Mouse (Mus musculus) hindbrain, embryonic 16.5 days (tissue): ENCODE data around the gene Ccna1. TPM values are rescaled to one million over a fixed set of nuclear protein-coding genes. Genes with fewer than 3 reads are reported as not detected.

Source experiments
- ATAC-seq: fragments of 200-750 bp; cut with Nextera tagmentation; 2 replicates; pipeline ENCODE4 v1.8.0; 2017; ENCODE audit warnings: moderate TSS enrichment, moderate library complexity
- H3K27ac ChIP-seq: fragments of 300-500 bp; sonication (generic); 2 replicates; pipeline ENCODE4 v1.5.1; 2014; ENCODE audit warnings: low read depth, mild to moderate bottlenecking, control low read depth, low read length, moderate library complexity
- H3K27me3 ChIP-seq: fragments of 300-500 bp; sonication (generic); replicated peaks from 2 replicates; pipeline ENCODE4 v1.6.1; 2014; ENCODE audit warnings: low read length; ENCODE audit not compliant: control insufficient read depth, insufficient read depth
- H3K36me3 ChIP-seq: fragments of 300-500 bp; sonication (generic); 2 replicates; pipeline ENCODE4 v1.6.1; 2014; ENCODE audit warnings: mild to moderate bottlenecking, low read length, moderate library complexity, mixed read lengths; ENCODE audit not compliant: control insufficient read depth, insufficient read depth
- H3K4me1 ChIP-seq: fragments of 300-500 bp; sonication (generic); 2 replicates; pipeline ENCODE4 v1.6.1; 2014; ENCODE audit warnings: low read depth, low read length; ENCODE audit not compliant: control insufficient read depth, insufficient read depth
- H3K4me2 ChIP-seq: fragments of 300-500 bp; sonication (generic); 2 replicates; pipeline ENCODE4 v1.6.1; 2014; ENCODE audit warnings: mild to moderate bottlenecking, low read length, control low read depth, moderate library complexity
- H3K4me3 ChIP-seq: fragments of 300-500 bp; sonication (generic); 2 replicates; pipeline ENCODE4 v1.5.1; 2014; ENCODE audit warnings: mild to moderate bottlenecking, low read length, control low read depth, moderate library complexity
- H3K9ac ChIP-seq: fragments of 300-500 bp; sonication (generic); 2 replicates; pipeline ENCODE4 v1.6.1; 2014; ENCODE audit warnings: low read depth, mild to moderate bottlenecking, control low read depth, low read length, moderate library complexity
- H3K9me3 ChIP-seq: fragments of 300-500 bp; sonication (generic); 2 replicates; pipeline ENCODE4 v1.6.1; 2014; ENCODE audit warnings: mild to moderate bottlenecking, low read length, moderate library complexity; ENCODE audit not compliant: control insufficient read depth
- WGBS: fragments of 180-500 bp; shearing (Covaris S2); extraction: QIAGEN DNeasy Blood & Tissue Kit; methylation state at CpG from one replicate; pipeline ENCODE4 v1.1.7; 2014; 5-methylcytosine and 5-hydroxymethylcytosine counted together
- polyA plus RNA-seq: library from polyadenylated mRNA; unstranded; fragments of >200 nt; fragmentation: Nextera tagmentation; extraction: Ambion mirVana; gene quantifications from 2 replicates; pipeline ENCODE4 v1.2.1, GENCODE M21; 2015

Ccna1 gene
- 1.1 and 1.4 TPM in 2 replicates for polyA plus RNA-seq

DNA sequence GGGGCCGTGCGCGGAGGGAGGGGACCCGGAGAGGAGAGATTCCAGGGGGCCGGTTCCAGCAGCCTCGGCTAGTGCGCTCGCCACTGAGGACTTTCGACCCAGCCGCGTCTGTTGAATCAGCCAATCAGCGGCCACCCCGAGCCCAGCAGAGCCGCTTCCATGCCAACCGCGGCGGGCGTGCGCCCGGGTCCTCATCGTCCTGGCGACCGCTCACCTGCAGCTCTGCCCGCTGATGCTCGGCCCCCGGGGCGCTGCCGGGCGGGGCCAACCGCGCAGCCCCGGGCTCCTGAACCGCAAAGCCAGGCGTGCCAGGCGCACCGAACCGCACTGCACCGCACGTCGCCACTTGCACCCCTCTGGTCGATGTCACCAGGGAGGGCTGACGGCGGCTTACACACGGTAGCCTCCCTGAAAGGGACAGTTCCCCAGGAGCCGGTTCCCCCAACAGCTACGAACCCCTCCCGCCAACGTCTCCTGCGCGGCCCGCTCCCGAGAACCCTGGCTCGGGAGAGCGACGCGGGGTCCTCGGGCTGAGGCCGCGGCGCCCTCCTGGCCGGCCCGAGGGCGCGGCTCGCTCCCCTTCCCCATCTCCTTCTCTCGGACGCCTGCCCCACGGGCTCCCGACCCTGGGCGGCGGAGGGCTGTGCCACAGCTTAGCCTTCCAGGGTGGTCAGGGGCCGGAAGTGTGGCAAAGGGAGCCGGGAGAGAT, at the start of gene Ccna1:
Ccna1 (minus strand) TSS at position 464 of the 709 bp plus-strand sequence.
- Histone ChIP-seq H3K4me2 (peak within 1 kb of the TSS; percentile 99), H3K27ac (no peak within 1 kb of the TSS), H3K9ac (peak within 1 kb of the TSS; percentile 77), H3K9me3 (no peaks in the 10 kb centered on the region), H3K27me3 (peaks cover 10% of the 10 kb centered on the region), H3K36me3 (no peaks in the 10 kb centered on the region), H3K4me3 (peak within 1 kb of the TSS; percentile 73), H3K4me1 (peaks cover 10% of the 10 kb centered on the region)
- peak; percentile 96 for ATAC-seq
- under 1% methylated on average over 53 of the region's 73 CpGs for WGBS

DNA sequence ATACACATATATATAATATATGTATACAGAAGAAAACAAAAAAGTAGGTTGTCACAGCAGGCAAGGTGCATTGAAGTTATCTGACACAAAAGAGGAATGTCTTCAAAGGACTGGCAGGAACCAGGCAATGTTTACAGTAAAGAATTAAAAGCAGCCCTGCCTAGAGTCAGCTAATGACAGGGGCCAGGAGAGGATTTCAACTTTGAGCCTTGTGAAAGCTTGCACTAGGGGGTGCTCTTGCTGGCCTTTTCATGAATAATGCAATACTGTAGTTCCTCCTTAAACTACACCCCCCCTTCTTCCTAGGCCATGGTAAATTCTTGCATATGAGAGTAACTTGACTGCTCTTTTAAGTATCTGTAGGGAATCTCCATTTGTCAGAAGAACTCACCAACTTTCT, 45.8 kb upstream of the Ccna1 start:
- no peak for ATAC-seq
- H3K9ac ChIP-seq = no peak overlapping the region
- no peaks in the 10 kb centered on the region for H3K9me3 ChIP-seq
- H3K4me2 ChIP-seq = no peak overlapping the region
- H3K4me1 ChIP-seq = peaks cover 4% of the 10 kb centered on the region
- H3K27ac ChIP-seq = no peak overlapping the region
- no peak overlapping the region for H3K4me3 ChIP-seq
- no peaks in the 10 kb centered on the region for H3K36me3 ChIP-seq
- H3K27me3 ChIP-seq = no peaks in the 10 kb centered on the region

DNA sequence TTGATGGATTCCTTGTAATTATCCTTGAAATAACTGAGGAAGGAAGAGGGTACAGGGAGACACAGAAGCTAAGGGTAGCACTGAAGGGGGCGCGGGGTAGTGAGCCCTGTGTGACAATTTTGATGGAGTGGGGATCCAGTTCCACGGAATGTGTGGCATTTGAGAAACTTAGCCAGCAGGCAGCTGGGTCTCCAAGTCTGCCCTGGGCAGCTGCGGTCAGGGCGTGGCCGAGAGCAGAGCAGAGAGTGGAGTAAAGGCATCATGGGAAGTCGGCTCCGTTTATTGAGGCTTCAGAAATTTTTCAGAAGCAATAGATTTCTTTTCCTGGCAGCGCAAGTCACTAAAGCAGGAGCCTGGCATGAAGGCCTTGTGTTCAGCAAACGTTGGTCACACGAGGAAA, 43.7 kb upstream of the Ccna1 start:
- peaks cover 5% of the 10 kb centered on the region for H3K4me1 ChIP-seq
- H3K27ac ChIP-seq = no peak overlapping the region
- no peak overlapping the region for H3K4me2 ChIP-seq

DNA sequence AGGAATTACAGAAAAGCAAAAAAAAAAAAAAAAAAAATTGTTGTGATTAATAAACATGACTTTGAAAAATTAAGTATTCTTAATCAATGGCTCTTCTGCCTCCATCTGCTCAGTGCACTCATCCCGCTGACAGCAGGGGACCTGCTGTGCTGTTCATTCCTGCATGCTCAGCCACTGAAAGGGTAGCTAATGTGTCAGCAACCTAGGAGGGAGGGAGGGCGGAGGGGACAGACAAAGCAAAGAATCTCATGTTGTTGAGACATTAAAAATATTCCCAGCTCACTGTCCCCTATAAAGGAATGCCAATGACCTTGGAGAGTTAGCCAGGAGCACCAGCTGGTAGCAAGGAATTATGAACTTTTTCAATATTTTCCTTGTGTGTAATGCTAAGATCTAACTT, 42.7 kb upstream of the Ccna1 start:
- no peaks in the 10 kb centered on the region for H3K36me3 ChIP-seq
- peak; percentile 86 for ATAC-seq
- 23% methylated on average over 2 of the region's 2 CpGs for WGBS

More for the DNA sequence above, 43.7 kb upstream of the Ccna1 start:
- H3K9ac ChIP-seq = no peak overlapping the region; the same call in 1 of the 2 replicates
- H3K27me3 ChIP-seq = no peaks in the 10 kb centered on the region
- no peak for ATAC-seq
- 73% methylated on average over 11 of the region's 11 CpGs for WGBS
- no peaks in the 10 kb centered on the region for H3K9me3 ChIP-seq
- H3K4me3 ChIP-seq = no peak overlapping the region
- no peaks in the 10 kb centered on the region for H3K36me3 ChIP-seq

DNA sequence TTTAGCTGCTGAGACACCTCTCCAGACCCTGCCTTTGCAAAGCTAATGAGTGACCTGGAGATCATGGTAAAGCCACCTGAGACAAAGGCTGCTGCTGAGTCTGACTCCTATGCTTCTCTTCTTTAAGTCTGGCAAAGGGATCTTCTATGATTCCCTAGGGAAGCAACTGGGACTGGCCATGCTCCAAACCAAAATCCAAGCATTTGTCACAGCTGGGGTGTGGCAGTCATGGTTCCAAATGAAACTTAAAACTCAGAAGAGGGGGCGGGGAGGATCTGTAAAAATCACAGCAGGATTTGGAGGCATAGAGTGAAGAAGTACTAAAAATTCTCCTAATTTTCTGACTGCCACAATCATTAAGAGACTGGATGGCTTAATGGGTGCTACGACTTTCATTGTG, 41.9 kb upstream of the Ccna1 start:
- H3K9me3 ChIP-seq = no peaks in the 10 kb centered on the region
- no peaks in the 10 kb centered on the region for H3K36me3 ChIP-seq
- H3K4me1 ChIP-seq = peaks cover 5% of the 10 kb centered on the region
- ATAC-seq = no peak
- H3K4me3 ChIP-seq = no peak overlapping the region
- H3K4me2 ChIP-seq = no peak overlapping the region
- H3K27ac ChIP-seq = no peak overlapping the region
- H3K27me3 ChIP-seq = no peaks in the 10 kb centered on the region
- no peak overlapping the region for H3K9ac ChIP-seq
- WGBS = 47% methylated on average over 2 of the region's 2 CpGs

More for the DNA sequence above, 42.7 kb upstream of the Ccna1 start:
- Histone ChIP-seq H3K27ac (no peak overlapping the region), H3K27me3 (no peaks in the 10 kb centered on the region), H3K9ac (no peak overlapping the region), H3K4me2 (no peak overlapping the region), H3K9me3 (no peaks in the 10 kb centered on the region), H3K4me3 (no peak overlapping the region), H3K4me1 (peaks cover 5% of the 10 kb centered on the region)

DNA sequence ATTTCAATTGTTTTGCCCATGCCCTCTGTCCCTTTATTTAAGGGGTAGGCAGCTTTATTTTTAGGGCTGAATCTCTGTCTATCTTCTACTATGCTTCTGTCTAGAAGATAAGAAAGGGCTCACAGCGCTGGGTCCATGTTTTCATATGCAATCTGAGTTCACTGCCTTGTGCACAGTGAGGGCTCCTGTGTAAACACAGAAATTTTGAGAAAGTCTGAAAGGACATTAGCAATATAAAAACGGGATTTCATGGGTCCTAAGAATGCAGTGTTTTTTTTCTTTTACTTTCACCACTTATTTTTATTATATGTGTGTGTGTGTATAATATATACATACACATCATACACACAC, 41.3 kb upstream of the Ccna1 start:
- 74% methylated on average over 2 of the region's 2 CpGs for WGBS
- Histone ChIP-seq H3K4me3 (no peak overlapping the region), H3K27me3 (no peaks in the 10 kb centered on the region), H3K27ac (peak overlapping the region; percentile 39; the same call in 1 of the 2 replicates), H3K4me1 (peaks cover 5% of the 10 kb centered on the region), H3K9ac (no peak overlapping the region), H3K9me3 (no peaks in the 10 kb centered on the region), H3K4me2 (no peak overlapping the region), H3K36me3 (no peaks in the 10 kb centered on the region)
- no peak for ATAC-seq

DNA sequence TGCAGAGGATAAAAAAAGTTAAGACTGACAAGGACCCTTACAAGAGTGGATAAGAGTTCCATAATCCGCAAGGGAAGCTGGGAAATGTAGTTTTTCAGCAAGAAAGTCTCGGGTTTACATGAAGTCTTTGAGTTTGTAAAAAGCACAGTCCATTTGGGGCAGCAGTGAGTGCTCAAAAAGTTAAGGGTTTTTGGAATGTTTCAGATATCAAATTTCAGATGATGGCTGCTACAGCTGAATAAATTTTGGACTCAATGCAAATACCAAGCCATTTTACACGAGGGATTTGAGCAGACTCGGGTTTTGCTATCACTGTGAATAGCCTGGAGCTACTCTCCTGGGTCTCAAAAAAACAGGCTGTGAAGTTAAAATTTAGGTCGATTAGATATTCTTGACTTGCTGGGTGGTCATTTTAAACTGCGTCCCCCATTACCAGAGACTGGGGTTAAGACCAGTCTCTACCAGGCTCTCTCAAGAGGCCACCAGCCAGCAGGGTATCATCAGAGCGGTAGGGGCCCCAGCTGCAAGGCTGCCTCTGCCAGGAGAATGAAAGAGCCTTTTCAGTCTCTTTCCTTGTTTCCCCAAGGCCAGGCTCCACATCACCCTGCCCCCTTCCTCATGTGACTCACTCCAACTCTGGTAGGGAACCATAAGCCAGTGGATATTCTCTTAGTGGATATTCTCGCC, 40.8 kb upstream of the Ccna1 start:
- no peak overlapping the region for H3K4me3 ChIP-seq
- H3K27ac ChIP-seq = peak overlapping the region; percentile 39; the same call in 1 of the 2 replicates
- no peak overlapping the region for H3K9ac ChIP-seq
- H3K27me3 ChIP-seq = no peaks in the 10 kb centered on the region
- no peaks in the 10 kb centered on the region for H3K36me3 ChIP-seq
- H3K9me3 ChIP-seq = no peaks in the 10 kb centered on the region
- WGBS = 32% methylated on average over 8 of the region's 8 CpGs
- peaks cover 5% of the 10 kb centered on the region for H3K4me1 ChIP-seq
- H3K4me2 ChIP-seq = no peak overlapping the region
- ATAC-seq = peak; percentile 87

DNA sequence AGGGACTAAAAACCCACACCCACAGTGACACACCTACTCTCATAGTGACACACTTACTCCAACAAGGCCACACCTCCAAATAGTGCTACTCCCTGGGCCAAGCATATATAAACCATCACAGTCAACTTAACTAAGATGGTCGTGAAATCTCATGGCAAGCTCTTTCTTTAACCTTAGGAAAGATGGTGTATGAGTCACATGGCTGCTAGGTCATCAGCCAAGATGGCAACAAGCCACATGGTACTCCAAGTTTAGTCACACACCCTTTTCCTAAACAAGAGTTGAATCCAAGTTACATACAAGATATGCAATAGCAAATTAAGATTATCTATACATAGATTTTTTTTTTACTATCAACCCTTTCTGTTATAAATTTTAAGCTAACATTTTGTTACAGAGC, 37.9 kb upstream of the Ccna1 start:
- Histone ChIP-seq H3K9me3 (no peaks in the 10 kb centered on the region), H3K9ac (no peak overlapping the region), H3K4me1 (peaks cover 5% of the 10 kb centered on the region), H3K36me3 (no peaks in the 10 kb centered on the region), H3K4me3 (no peak overlapping the region), H3K27me3 (no peaks in the 10 kb centered on the region), H3K4me2 (no peak overlapping the region), H3K27ac (no peak overlapping the region)
- ATAC-seq = no peak
- 81% methylated on average over 1 of the region's 1 CpGs for WGBS

DNA sequence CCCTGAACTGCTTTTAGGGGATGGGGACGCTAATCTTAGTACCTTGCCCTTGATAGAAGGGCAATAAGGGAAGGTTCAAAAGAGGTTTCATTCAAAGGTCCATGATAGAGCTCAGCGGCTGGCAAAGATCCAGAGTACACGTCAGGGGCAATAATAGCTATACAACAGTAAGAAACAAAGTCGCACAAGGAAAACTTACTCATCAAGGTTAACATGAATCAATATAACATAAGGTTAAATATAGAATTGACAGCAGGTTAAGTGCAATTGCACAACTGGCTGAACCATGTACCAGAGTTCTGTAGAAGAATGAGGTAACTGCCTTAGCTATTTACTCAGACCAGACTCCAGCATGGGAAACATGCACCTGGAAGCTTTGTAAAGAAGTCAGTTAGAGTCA, 34.0 kb upstream of the Ccna1 start:
- no peaks in the 10 kb centered on the region for H3K4me1 ChIP-seq
- ATAC-seq = no peak
- no peak overlapping the region for H3K4me3 ChIP-seq
- H3K36me3 ChIP-seq = no peaks in the 10 kb centered on the region
- H3K4me2 ChIP-seq = no peak overlapping the region
- no peaks in the 10 kb centered on the region for H3K9me3 ChIP-seq
- 74% methylated on average over 4 of the region's 4 CpGs for WGBS
- no peak overlapping the region for H3K27ac ChIP-seq
- no peak overlapping the region for H3K9ac ChIP-seq
- H3K27me3 ChIP-seq = no peaks in the 10 kb centered on the region
